Mouse (Mus musculus): ENCODE data around the gene Rnf215. TPM values are rescaled to one million over a fixed set of nuclear protein-coding genes. Genes with fewer than 3 reads are reported as not detected.

The Rnf215 gene
- polyA plus RNA-seq, 1 experiment, result 25.2 TPM

DNA sequence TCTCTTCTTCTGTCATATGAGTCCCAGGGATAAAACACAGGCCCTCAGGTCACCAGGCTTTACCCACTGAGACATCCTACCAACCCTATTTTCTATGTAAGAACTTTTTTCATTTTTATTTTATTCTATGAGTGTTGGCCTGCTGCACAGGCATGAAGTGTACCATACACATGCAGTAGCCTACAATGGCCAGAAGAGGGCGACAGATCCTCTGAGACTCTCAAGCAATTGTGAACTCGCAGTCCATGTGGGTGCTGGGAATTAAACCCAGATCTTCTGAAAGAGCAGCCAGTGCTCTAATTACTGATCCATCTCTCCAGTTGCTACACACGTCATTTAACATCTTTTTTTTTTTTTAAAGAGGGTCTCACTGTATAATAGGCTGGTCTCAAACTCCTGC is 1.6 kb upstream of the Rnf215 start:
- DNase-seq, result peak; percentile 24
- no peak overlapping the region for H3K4me3 ChIP-seq (ENCODE audit: insufficient read depth, low read depth, low read length)
- no peaks in the 10 kb centered on the region for H3K27me3 ChIP-seq (replicated peaks; ENCODE audit: control insufficient read depth, insufficient read depth, low read length)
- no peak overlapping the region for H3K27ac ChIP-seq (ENCODE audit: insufficient read depth, low read depth, low read length)
- peak; percentile 60 for TF ChIP-seq CTCF (conservative IDR thresholded peaks at IDR 0.05; ENCODE audit: insufficient read depth, insufficient read length, low read depth, low read length)
- no peak for TF ChIP-seq POLR2A (IDR thresholded peaks at IDR 0.05; ENCODE audit: low read depth, low read length)
- no peaks in the 10 kb centered on the region for H3K36me3 ChIP-seq (ENCODE audit: control insufficient read depth, insufficient read depth, low read length)
- 69% methylated on average over 3 of the region's 3 CpGs for WGBS
- peaks cover 9% of the 10 kb centered on the region for H3K4me1 ChIP-seq (ENCODE audit: control insufficient read depth, insufficient read depth, low read length)

DNA sequence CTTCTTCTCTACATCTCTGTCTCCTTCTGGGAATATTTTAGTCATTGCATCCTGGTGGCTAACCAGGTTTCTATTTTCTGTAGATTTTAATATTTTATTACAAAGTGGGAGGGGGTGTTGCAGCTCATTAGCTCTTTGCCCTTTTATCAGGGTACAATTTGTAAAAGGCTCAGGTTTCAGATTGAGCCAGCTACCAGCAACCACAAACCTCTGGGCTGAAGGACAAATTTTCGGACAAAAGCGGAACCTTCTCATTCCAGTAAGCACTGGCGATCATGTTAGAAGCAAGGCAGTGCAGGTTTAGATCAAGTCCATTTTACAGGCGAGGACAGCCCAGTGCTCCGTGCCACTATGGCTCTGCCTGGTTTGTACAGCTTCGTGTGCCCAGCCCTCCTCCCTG is 602 bp upstream of the Rnf215 start:
- no peak for DNase-seq
- Histone ChIP-seq H3K4me3 (ENCODE audit: insufficient read depth, low read depth, low read length) (no peak overlapping the region), H3K27me3 (replicated peaks; ENCODE audit: control insufficient read depth, insufficient read depth, low read length) (no peaks in the 10 kb centered on the region), H3K36me3 (ENCODE audit: control insufficient read depth, insufficient read depth, low read length) (no peaks in the 10 kb centered on the region), H3K4me1 (ENCODE audit: control insufficient read depth, insufficient read depth, low read length) (peaks cover 9% of the 10 kb centered on the region), H3K27ac (ENCODE audit: insufficient read depth, low read depth, low read length) (no peak overlapping the region)
- WGBS, result 42% methylated on average over 6 of the region's 6 CpGs
- no peak for TF ChIP-seq POLR2A (IDR thresholded peaks at IDR 0.05; ENCODE audit: low read depth, low read length)

DNA sequence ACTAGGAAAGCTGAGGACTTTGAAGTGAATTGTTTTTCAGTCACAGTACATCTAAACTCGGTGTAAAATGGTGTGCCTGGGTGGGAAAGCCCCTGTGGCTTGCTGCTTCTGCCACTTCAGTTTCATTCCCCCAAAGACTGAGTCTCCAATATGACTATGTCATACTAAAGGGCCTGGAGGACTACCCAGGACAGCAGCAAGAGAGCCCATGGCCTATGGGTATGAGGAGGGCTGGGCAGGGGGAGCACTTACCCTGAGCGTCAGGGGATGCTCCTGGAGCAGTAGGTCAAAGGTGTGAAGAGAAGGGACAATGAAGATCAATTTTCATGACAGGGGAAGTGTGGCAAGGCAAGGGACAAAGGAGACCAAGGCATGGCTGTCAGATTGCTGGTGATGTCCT is 4.0 kb downstream of the Rnf215 start:
- TF ChIP-seq CTCF (conservative IDR thresholded peaks at IDR 0.05; ENCODE audit: insufficient read depth, insufficient read length, low read depth, low read length), result no peak
- TF ChIP-seq POLR2A (IDR thresholded peaks at IDR 0.05; ENCODE audit: low read depth, low read length), result no peak
- no peak for DNase-seq
- H3K4me1 ChIP-seq (ENCODE audit: control insufficient read depth, insufficient read depth, low read length), result peaks cover 9% of the 10 kb centered on the region
- no peak overlapping the region for H3K27ac ChIP-seq (ENCODE audit: insufficient read depth, low read depth, low read length)
- H3K4me3 ChIP-seq (ENCODE audit: insufficient read depth, low read depth, low read length), result no peak overlapping the region
- H3K27me3 ChIP-seq (replicated peaks; ENCODE audit: control insufficient read depth, insufficient read depth, low read length), result no peaks in the 10 kb centered on the region
- WGBS, result 58% methylated on average over 2 of the region's 2 CpGs
- H3K36me3 ChIP-seq (ENCODE audit: control insufficient read depth, insufficient read depth, low read length), result no peaks in the 10 kb centered on the region

DNA sequence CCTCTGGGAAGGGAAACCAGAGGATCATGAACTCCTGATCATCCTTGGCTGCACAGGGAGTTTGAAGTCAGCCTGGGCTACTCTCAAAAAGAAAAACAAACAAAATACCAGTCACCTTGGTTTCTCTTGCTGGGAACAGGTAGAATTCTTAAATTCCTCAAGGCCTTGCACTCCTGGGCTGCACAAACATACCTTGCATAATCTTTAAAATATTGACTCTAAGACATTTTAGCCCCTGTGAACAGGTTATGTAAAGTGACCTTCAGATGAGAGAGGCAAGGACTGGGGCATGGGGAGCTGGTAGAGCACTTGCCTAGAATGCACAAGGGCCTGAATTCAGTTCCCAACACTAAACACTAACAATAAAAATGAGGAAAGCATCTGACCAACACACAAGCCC is 6.5 kb downstream of the Rnf215 start:
- no peaks in the 10 kb centered on the region for H3K36me3 ChIP-seq (ENCODE audit: control insufficient read depth, insufficient read depth, low read length)
- no peak for TF ChIP-seq POLR2A (IDR thresholded peaks at IDR 0.05; ENCODE audit: low read depth, low read length)
- no peak for TF ChIP-seq CTCF (conservative IDR thresholded peaks at IDR 0.05; ENCODE audit: insufficient read depth, insufficient read length, low read depth, low read length)

DNA sequence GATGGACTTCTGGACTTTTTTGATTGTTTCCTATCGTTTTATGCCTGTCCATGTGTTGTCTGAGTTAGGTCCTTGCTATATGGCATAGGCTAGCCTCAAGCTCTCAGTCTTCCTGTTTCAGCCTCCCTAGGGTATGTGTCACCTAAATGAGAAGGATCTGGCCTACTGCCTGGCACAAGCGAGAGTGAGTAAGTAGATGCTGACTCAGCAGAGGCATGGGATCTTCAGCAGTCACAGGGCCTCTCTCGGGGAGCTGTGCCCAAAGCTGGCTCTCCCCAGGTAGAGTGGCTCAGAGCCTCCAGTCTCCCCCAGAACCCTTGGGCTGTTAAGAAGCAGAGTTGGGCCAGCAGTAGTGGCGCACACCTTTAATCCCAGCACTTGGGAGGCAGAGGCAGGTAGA is 7.3 kb downstream of the Rnf215 start:
- no peak overlapping the region for H3K4me3 ChIP-seq (ENCODE audit: insufficient read depth, low read depth, low read length)
- no peak overlapping the region for H3K27ac ChIP-seq (ENCODE audit: insufficient read depth, low read depth, low read length)
- H3K4me1 ChIP-seq (ENCODE audit: control insufficient read depth, insufficient read depth, low read length), result no peaks in the 10 kb centered on the region
- WGBS, result 79% methylated on average over 4 of the region's 4 CpGs
- H3K27me3 ChIP-seq (replicated peaks; ENCODE audit: control insufficient read depth, insufficient read depth, low read length), result no peaks in the 10 kb centered on the region
- TF ChIP-seq POLR2A (IDR thresholded peaks at IDR 0.05; ENCODE audit: low read depth, low read length) (no peak), CTCF (conservative IDR thresholded peaks at IDR 0.05; ENCODE audit: insufficient read depth, insufficient read length, low read depth, low read length) (no peak)
- no peak for DNase-seq
- no peaks in the 10 kb centered on the region for H3K36me3 ChIP-seq (ENCODE audit: control insufficient read depth, insufficient read depth, low read length)

More for the DNA sequence above, 6.5 kb downstream of the Rnf215 start:
- DNase-seq, result no peak
- Histone ChIP-seq H3K27ac (ENCODE audit: insufficient read depth, low read depth, low read length) (0 out of 2 replicates have a peak overlapping the region, but pooled peaks have one; percentile 24), H3K27me3 (replicated peaks; ENCODE audit: control insufficient read depth, insufficient read depth, low read length) (no peaks in the 10 kb centered on the region), H3K4me3 (ENCODE audit: insufficient read depth, low read depth, low read length) (no peak overlapping the region), H3K4me1 (ENCODE audit: control insufficient read depth, insufficient read depth, low read length) (peaks cover under 1% of the 10 kb centered on the region; the same call in 1 of the 2 replicates)

DNA sequence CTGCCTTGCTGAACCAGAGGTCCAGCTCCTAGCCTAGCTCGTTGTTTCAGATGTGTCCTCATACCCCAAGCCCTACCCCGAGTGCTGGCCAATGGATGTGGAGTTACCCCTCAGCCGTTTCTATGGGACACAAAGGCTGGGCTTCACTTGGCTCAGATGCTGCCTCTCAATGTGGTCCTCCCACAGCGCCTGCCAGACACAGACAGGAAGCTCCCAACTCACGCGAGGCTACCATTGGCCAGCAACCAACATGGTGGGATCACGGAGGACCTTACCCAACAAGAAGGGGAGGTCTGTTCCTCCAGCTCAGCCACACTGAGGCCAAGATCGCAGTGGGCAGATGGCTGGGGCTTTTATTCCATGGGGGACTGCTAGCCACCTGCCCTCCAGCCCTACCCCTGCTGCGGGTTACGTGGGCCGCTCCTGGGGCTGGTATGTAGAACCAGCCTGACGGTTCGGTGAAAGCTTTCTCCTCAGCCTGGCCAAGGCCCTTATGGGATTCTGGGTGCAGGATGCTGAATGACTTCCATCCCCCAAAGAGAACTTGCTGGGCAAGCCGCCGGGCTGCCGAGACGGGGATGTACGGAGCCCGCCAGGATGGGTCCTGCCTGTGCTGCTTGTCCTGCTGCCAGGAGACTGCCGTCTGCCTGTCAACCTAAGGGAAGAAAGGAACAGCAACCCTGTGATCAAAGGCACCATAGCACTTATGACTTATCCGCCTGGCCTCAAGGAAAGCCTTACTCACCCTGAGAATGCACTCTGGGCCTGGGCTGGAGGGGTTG is 8.5 kb downstream of the Rnf215 start:
- Histone ChIP-seq H3K4me3 (ENCODE audit: insufficient read depth, low read depth, low read length) (no peak overlapping the region), H3K27ac (ENCODE audit: insufficient read depth, low read depth, low read length) (no peak overlapping the region), H3K36me3 (ENCODE audit: control insufficient read depth, insufficient read depth, low read length) (no peaks in the 10 kb centered on the region), H3K4me1 (ENCODE audit: control insufficient read depth, insufficient read depth, low read length) (no peaks in the 10 kb centered on the region), H3K27me3 (replicated peaks; ENCODE audit: control insufficient read depth, insufficient read depth, low read length) (no peaks in the 10 kb centered on the region)
- TF ChIP-seq CTCF (conservative IDR thresholded peaks at IDR 0.05; ENCODE audit: insufficient read depth, insufficient read length, low read depth, low read length) (no peak), POLR2A (IDR thresholded peaks at IDR 0.05; ENCODE audit: low read depth, low read length) (no peak)
- 85% methylated on average over 21 of the region's 21 CpGs for WGBS
- peak; percentile 6 for DNase-seq

DNA sequence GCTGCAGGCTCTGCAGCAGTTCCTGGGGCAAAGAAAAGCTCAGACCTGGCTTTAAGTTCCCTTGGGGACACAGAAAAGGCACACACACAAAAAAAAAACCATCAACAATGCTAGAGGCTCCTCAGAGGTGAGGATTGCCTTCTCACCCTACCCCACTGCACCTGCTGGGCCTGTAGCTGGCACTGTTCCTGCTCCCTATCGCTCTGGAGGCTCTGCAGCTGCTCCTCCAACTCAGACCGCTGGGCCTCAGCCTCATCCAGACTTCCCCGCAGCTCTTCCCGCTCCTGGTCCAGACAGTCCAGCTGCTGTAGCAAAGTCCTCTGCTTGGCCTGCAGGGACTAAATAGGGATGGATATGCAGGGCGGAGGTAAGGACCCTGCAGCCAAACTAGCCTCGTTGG is 11.4 kb downstream of the Rnf215 start:
- TF ChIP-seq POLR2A (IDR thresholded peaks at IDR 0.05; ENCODE audit: low read depth, low read length) (no peak), CTCF (conservative IDR thresholded peaks at IDR 0.05; ENCODE audit: insufficient read depth, insufficient read length, low read depth, low read length) (no peak)
- H3K27ac ChIP-seq (ENCODE audit: insufficient read depth, low read depth, low read length), result no peak overlapping the region
- 79% methylated on average over 6 of the region's 6 CpGs for WGBS
- H3K27me3 ChIP-seq (replicated peaks; ENCODE audit: control insufficient read depth, insufficient read depth, low read length), result no peaks in the 10 kb centered on the region
- no peaks in the 10 kb centered on the region for H3K4me1 ChIP-seq (ENCODE audit: control insufficient read depth, insufficient read depth, low read length)
- DNase-seq, result no peak
- H3K36me3 ChIP-seq (ENCODE audit: control insufficient read depth, insufficient read depth, low read length), result no peaks in the 10 kb centered on the region
- no peak overlapping the region for H3K4me3 ChIP-seq (ENCODE audit: insufficient read depth, low read depth, low read length)
